Mouse (Mus musculus): ENCODE measurements around the gene Gm1043.

Gm1043 gene

GRCm38 (mm10) chr5:37109280-37109849 lies 24.2 kb downstream of the Gm1043 start:
- peak; percentile 3 to 26 for DNase-seq (ENCODE audit: low spot score in 2 of 2)

- no peak for DNase-seq (ENCODE audit: low spot score in 2 of 2)
These were observed 27.2 kb downstream of the Gm1043 start for GRCm38 (mm10) chr5:37112389-37112788.

- no peak for DNase-seq (ENCODE audit: low spot score in 2 of 2)
These were observed 32.0 kb downstream of the Gm1043 start for GRCm38 (mm10) chr5:37117126-37117525.

GRCm38 (mm10) chr5:37118242-37118641 lies 33.1 kb downstream of the Gm1043 start:
- DNase-seq (ENCODE audit: low spot score in 2 of 2), result no peak

- no peak for DNase-seq (ENCODE audit: low spot score in 2 of 2)
These were observed 36.1 kb downstream of the Gm1043 start for GRCm38 (mm10) chr5:37121186-37121680.

GRCm38 (mm10) chr5:37131841-37132240 lies 46.7 kb downstream of the Gm1043 start:
- DNase-seq (ENCODE audit: low spot score in 2 of 2), result no peak

GRCm38 (mm10) chr5:37141745-37142144 lies 56.6 kb downstream of the Gm1043 start:
- DNase-seq (ENCODE audit: low spot score in 2 of 2), result no peak

- peak in 1 of 2 experiments; percentile 7 for DNase-seq (ENCODE audit: low spot score in 2 of 2)
These were observed 62.4 kb downstream of the Gm1043 start for GRCm38 (mm10) chr5:37147536-37147935.

GRCm38 (mm10) chr5:37150650-37151049 lies 65.5 kb downstream of the Gm1043 start:
- no peak for DNase-seq (ENCODE audit: low spot score in 2 of 2)

GRCm38 (mm10) chr5:37154472-37154871 lies 69.3 kb downstream of the Gm1043 start:
- DNase-seq (ENCODE audit: low spot score in 2 of 2), result no peak

- no peak for DNase-seq (ENCODE audit: low spot score in 2 of 2)
These were observed 73.2 kb downstream of the Gm1043 start for GRCm38 (mm10) chr5:37158408-37158807.

GRCm38 (mm10) chr5:37162871-37163781 lies 78.0 kb downstream of the Gm1043 start:
- no peak for DNase-seq (ENCODE audit: low spot score in 2 of 2)

GRCm38 (mm10) chr5:37176466-37176865 lies 91.3 kb downstream of the Gm1043 start:
- no peak for DNase-seq (ENCODE audit: low spot score in 2 of 2)

- no peak for DNase-seq (ENCODE audit: low spot score in 2 of 2)
These were observed 91.9 kb downstream of the Gm1043 start for GRCm38 (mm10) chr5:37177061-37177460.

GRCm38 (mm10) chr5:37178811-37179210 lies 93.6 kb downstream of the Gm1043 start:
- DNase-seq (ENCODE audit: low spot score in 2 of 2), result no peak

- no peak for DNase-seq (ENCODE audit: low spot score in 2 of 2)
These were observed 94.7 kb downstream of the Gm1043 start for GRCm38 (mm10) chr5:37179872-37180271.

- DNase-seq (ENCODE audit: low spot score in 2 of 2), result no peak
These were observed 95.5 kb downstream of the Gm1043 start for GRCm38 (mm10) chr5:37180624-37181023.

GRCm38 (mm10) chr5:37184605-37185004 lies 99.4 kb downstream of the Gm1043 start:
- no peak for DNase-seq (ENCODE audit: low spot score in 2 of 2)

GRCm38 (mm10) chr5:37190378-37190777 lies 105.2 kb downstream of the Gm1043 start:
- DNase-seq (ENCODE audit: low spot score in 2 of 2), result no peak

- no peak for DNase-seq (ENCODE audit: low spot score in 2 of 2)
These were observed 111.0 kb downstream of the Gm1043 start for GRCm38 (mm10) chr5:37196196-37196595.

- no peak for DNase-seq (ENCODE audit: low spot score in 2 of 2)
These were observed 111.6 kb downstream of the Gm1043 start for GRCm38 (mm10) chr5:37196666-37197250.

GRCm38 (mm10) chr5:37197423-37197822 lies 112.3 kb downstream of the Gm1043 start:
- DNase-seq (ENCODE audit: low spot score in 2 of 2), result no peak

All from heart, adult 9 months (tissue).